Mouse (Mus musculus) intestine, embryonic 15.5 days (tissue): ENCODE results near the gene Sema3f. TPM values are rescaled to one million over a fixed set of nuclear protein-coding genes. Genes with fewer than 3 reads are reported as not detected.
A peak's percentile ranks its signal among the peaks of the same experiment; 100 is the strongest.

Source experiments
- ATAC-seq: fragments of 200-750 bp; cut with Nextera tagmentation; 2 replicates; pipeline ENCODE4 v1.8.0; 2017; ENCODE audit warnings: moderate TSS enrichment, moderate library complexity
- H3K27ac ChIP-seq: fragments of 300-500 bp; sonication (generic); 2 replicates; pipeline ENCODE4 v1.5.1; 2015; ENCODE audit warnings: mild to moderate bottlenecking, inconsistent platforms
- H3K27me3 ChIP-seq: fragments of 300-500 bp; sonication (generic); replicated peaks from 2 replicates; pipeline ENCODE4 v1.6.1; 2015; ENCODE audit warnings: inconsistent platforms
- H3K36me3 ChIP-seq: fragments of 300-500 bp; sonication (generic); 2 replicates; pipeline ENCODE4 v1.6.1; 2015; ENCODE audit warnings: inconsistent platforms
- H3K4me1 ChIP-seq: fragments of 300-500 bp; sonication (generic); replicated peaks from 2 replicates; pipeline ENCODE4 v1.6.1; 2015; ENCODE audit warnings: inconsistent platforms
- H3K4me2 ChIP-seq: fragments of 300-500 bp; sonication (generic); replicated peaks from 2 replicates; pipeline ENCODE4 v1.6.1; 2015; ENCODE audit warnings: mild to moderate bottlenecking, inconsistent platforms
- H3K4me3 ChIP-seq: fragments of 300-500 bp; sonication (generic); replicated peaks from 2 replicates; pipeline ENCODE4 v1.5.1; 2015; ENCODE audit warnings: inconsistent platforms
- H3K9ac ChIP-seq: fragments of 300-500 bp; sonication (generic); 2 replicates; pipeline ENCODE4 v1.6.1; 2015; ENCODE audit warnings: inconsistent platforms
- H3K9me3 ChIP-seq: fragments of 300-500 bp; sonication (generic); 2 replicates; pipeline ENCODE4 v1.6.1; 2016; ENCODE audit warnings: inconsistent platforms
- WGBS: fragments of 180-500 bp; shearing (Covaris S2); methylation state at CpG from one replicate; pipeline ENCODE4 v1.1.7; 2015; 5-methylcytosine and 5-hydroxymethylcytosine counted together
- polyA plus RNA-seq: library from polyadenylated mRNA; unstranded; fragments of >200 nt; fragmentation: Nextera tagmentation; extraction: Ambion mirVana; gene quantifications from 2 replicates; pipeline ENCODE4 v1.2.1, GENCODE M21; 2015

Gene Sema3f
- polyA plus RNA-seq, 1 experiment from 2014 or later: 8.9 TPM

DNA sequence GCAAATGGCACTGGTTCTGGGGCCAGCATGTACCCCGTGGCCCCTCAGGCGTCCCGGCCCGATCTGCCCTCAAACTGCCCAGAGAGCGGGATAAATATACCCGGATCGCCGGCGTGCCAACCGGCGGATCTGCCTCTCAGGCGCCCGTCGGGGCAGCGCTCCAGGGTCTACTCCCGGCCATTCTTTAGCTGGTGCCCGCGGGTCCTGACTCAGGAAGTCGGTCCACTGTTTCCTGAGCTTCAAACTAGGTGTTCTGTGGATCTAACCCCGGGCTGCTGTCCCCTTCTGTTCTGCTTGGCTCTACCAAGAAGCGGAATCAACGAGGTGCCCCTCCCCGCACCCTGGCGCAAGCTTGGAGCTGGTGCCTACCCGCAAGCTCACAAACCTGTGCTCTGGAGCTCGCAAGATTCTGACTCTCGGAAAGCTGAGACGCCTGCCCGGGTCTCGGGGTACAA lies 43.5 kb downstream of the Sema3f start:
- H3K27ac ChIP-seq: no peak overlapping the region
- peak overlapping the region; percentile 43 for H3K4me3 ChIP-seq
- peak overlapping the region; percentile 53 for H3K9ac ChIP-seq
- H3K4me1 ChIP-seq: peaks cover 23% of the 10 kb centered on the region
- WGBS: under 1% methylated on average over 30 of the region's 30 CpGs
- no peaks in the 10 kb centered on the region for H3K36me3 ChIP-seq
- H3K9me3 ChIP-seq: no peaks in the 10 kb centered on the region
- peaks cover 12% of the 10 kb centered on the region for H3K27me3 ChIP-seq
- H3K4me2 ChIP-seq: peak overlapping the region; percentile 97
- peak; percentile 11; the same call in 1 of the 2 replicates for ATAC-seq

DNA sequence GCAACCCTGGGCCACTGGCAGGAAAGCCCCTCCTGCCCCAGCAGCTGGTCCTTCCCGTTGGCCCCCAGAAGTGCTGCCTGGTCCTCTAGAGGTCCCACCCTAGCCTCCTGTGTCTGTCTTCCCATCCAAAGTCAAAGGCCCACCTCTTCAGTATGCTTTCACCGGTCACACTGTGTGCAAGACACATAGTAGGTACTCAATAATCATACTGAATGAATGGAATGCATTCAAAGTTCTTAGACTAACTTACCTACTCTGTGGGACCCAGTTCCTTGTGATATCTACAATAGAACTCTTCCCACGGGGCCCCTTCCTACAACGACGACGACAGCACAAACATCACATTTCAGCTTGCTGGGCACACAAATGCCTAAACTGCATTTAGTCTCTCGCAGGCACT lies 45.0 kb downstream of the Sema3f start:
- peak overlapping the region; percentile 97; the same call in 1 of the 2 replicates for H3K4me2 ChIP-seq
- H3K4me3 ChIP-seq: no peak overlapping the region
- peaks cover 23% of the 10 kb centered on the region for H3K4me1 ChIP-seq
- 81% methylated on average over 7 of the region's 7 CpGs for WGBS
- peaks cover 12% of the 10 kb centered on the region for H3K27me3 ChIP-seq
- H3K36me3 ChIP-seq: no peaks in the 10 kb centered on the region
- no peak overlapping the region for H3K27ac ChIP-seq
- no peak overlapping the region for H3K9ac ChIP-seq
- no peaks in the 10 kb centered on the region for H3K9me3 ChIP-seq
- ATAC-seq: no peak

DNA sequence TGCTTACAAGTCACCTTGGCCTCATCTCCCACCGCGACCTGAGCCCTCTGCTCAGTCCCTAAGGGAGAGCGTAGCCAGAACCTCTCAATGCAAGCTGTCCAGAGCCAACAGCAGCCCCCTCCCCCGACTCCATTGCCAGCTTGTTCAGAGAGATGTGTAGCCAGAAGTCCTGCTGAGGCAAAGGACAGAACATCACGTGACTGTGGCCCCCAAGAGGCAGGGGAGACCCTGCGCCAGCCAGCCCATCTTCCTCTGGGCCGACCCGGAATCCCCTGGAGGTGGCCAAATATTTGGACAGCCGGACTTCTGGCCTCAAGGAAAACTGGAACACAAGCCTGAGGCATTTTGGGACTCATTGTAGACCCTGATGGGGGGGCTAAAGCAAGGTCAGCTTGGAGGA lies 46.8 kb downstream of the Sema3f start:
- Histone ChIP-seq H3K4me3 (no peak overlapping the region), H3K4me2 (no peak overlapping the region), H3K36me3 (no peaks in the 10 kb centered on the region), H3K9me3 (no peaks in the 10 kb centered on the region), H3K27me3 (peaks cover 12% of the 10 kb centered on the region), H3K27ac (no peak overlapping the region), H3K9ac (no peak overlapping the region), H3K4me1 (peaks cover 21% of the 10 kb centered on the region)
- 62% methylated on average over 9 of the region's 9 CpGs for WGBS
- no peak for ATAC-seq

DNA sequence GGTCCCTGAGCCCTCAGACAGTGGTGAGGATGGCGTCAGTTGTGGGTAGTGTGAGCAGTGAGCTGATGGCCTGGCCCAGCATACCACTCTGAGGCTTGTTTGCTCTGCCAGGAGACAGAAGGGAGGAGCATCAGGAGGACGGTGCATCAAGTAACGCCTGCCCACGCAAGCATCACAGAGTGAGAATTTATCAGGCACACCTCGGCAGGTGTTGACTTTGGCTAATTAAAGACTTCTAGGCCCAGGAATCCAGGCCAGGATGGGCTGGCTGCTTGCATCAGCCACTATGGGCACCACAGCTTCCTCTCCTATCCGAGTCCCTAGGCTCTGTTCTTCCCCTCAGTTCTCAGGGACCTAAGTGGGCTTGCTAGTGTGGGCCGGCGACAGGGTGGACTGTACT lies 47.9 kb downstream of the Sema3f start:
- Histone ChIP-seq H3K27ac (no peak overlapping the region), H3K9ac (no peak overlapping the region), H3K4me3 (no peak overlapping the region), H3K27me3 (peaks cover 8% of the 10 kb centered on the region), H3K9me3 (no peaks in the 10 kb centered on the region), H3K36me3 (no peaks in the 10 kb centered on the region), H3K4me2 (no peak overlapping the region), H3K4me1 (peaks cover 11% of the 10 kb centered on the region)
- WGBS: 73% methylated on average over 8 of the region's 8 CpGs
- no peak for ATAC-seq

DNA sequence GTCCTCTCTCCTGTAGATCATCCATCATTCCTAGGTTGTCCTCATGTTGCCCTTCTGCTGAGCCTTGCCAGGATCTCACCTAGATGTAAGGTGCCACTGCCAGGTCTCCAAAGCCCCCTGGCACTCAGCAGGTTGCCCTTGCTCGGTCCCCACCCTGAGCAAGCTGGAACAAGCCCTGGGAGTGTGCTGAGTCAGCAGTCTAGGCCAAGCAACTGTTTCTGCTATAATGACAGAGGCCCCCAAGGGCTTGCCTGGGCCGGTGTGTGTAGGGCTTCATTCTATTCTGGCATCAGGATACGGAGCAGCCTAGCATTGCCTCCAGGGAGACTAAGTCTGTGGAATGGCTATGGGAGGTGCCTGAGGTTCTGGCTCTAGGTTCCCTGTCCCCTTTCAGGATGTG lies 49.5 kb downstream of the Sema3f start:
- Histone ChIP-seq H3K4me1 (no peaks in the 10 kb centered on the region), H3K27me3 (no peaks in the 10 kb centered on the region; the same call in 1 of the 2 replicates), H3K36me3 (no peaks in the 10 kb centered on the region), H3K27ac (no peak overlapping the region), H3K4me2 (no peak overlapping the region), H3K9ac (no peak overlapping the region), H3K9me3 (no peaks in the 10 kb centered on the region), H3K4me3 (no peak overlapping the region)
- no peak for ATAC-seq
- 69% methylated on average over 3 of the region's 3 CpGs for WGBS

DNA sequence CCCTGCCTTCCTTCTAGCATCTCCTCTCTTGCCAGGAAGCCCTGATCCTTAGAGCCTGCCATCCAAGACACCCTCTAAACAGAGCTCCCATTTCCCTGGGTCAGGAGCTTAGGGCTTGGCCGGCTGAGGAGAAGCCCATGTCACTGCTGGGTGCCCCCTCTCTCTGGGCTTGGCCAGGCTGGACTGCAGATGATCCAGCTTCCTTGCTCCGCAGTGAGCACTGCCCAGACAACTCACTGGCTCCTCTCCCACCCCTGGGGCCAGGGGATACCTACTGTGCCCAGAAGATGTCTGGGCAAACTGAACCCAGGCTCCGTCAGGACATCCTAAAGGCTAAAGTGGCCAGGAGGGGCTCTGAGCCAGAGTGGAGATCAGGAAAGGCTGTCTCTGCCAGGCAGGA lies 50.3 kb downstream of the Sema3f start:
- WGBS: 85% methylated on average over 3 of the region's 3 CpGs
- no peak overlapping the region for H3K4me2 ChIP-seq
- H3K9me3 ChIP-seq: no peaks in the 10 kb centered on the region
- no peak for ATAC-seq
- H3K4me3 ChIP-seq: no peak overlapping the region
- H3K36me3 ChIP-seq: no peaks in the 10 kb centered on the region
- 0 out of 2 replicates have a peak, but pooled peaks cover 2% of the 10 kb centered on the region for H3K4me1 ChIP-seq
- H3K9ac ChIP-seq: no peak overlapping the region
- no peak overlapping the region for H3K27ac ChIP-seq
- no peaks in the 10 kb centered on the region for H3K27me3 ChIP-seq

DNA sequence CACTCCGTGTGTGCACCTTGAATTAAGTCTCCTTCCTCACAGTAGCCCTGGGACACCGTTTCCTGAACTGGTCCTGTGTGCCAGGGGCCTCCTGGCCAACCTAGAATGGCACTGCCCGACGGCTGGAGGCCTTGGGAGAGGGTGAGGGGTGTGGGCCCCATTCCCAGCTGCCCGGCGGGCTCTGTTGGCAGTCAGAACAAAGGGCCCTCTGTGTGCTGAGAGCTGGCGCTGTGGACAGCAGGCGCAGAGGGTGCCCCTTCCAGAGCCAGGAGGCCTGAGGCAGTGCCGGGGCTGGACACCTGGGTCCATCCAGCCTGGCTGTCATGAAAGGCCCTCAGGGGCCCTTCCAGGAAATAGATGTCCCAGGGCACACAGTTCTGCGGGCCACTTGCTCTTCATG lies 50.7 kb downstream of the Sema3f start:
- Histone ChIP-seq H3K9me3 (no peaks in the 10 kb centered on the region), H3K4me1 (0 out of 2 replicates have a peak, but pooled peaks cover 2% of the 10 kb centered on the region), H3K4me2 (no peak overlapping the region), H3K4me3 (no peak overlapping the region), H3K36me3 (no peaks in the 10 kb centered on the region), H3K27ac (no peak overlapping the region), H3K9ac (no peak overlapping the region), H3K27me3 (no peaks in the 10 kb centered on the region)
- ATAC-seq: peak; percentile 31; the same call in 1 of the 2 replicates
- 75% methylated on average over 10 of the region's 10 CpGs for WGBS

DNA sequence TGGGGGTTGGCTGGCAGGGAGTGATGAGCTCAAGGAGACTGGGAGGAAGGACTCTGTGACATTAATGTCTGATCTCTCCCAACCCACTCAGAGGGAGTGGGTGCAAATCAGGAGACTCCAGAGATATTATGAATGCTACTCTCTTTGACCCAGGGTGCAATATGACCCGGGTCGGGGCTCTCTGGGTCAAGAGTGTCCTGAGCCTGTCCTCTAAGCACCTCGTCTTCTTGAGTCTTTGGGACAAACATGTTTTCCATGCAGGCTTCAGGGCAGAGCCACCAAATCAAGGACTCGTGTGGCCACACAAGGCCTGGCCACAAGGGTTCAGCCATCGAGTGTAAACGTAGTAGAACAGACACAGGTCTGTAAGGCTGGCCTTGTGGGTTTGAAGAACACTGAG lies 52.2 kb downstream of the Sema3f start:
- no peak for ATAC-seq
- Histone ChIP-seq H3K9me3 (no peaks in the 10 kb centered on the region), H3K27ac (no peak overlapping the region), H3K4me2 (no peak overlapping the region), H3K9ac (no peak overlapping the region), H3K36me3 (no peaks in the 10 kb centered on the region), H3K27me3 (no peaks in the 10 kb centered on the region), H3K4me1 (peaks cover 2% of the 10 kb centered on the region; the same call in 1 of the 2 replicates), H3K4me3 (no peak overlapping the region)
- WGBS: 92% methylated on average over 6 of the region's 6 CpGs

DNA sequence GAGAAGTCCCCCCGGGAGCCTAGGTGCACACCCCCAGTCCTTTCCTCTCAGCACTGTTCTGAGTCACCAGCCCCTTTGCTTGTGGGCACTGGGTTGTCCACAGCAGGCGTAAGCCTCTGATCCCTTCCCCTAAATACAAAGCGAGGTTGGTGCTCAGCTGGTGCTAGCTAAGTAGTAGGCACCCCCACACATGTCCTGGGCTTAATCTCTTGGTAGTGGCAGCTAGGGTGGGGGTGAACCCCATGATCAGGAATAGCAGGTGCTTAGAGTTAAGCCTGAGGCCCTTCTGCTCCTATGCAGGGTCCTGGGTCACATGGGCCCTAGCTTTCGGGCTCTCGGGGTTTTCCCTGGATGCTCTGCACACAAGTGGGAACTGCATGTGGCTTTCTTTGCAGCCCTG lies 53.1 kb downstream of the Sema3f start:
- no peaks in the 10 kb centered on the region for H3K9me3 ChIP-seq
- no peak overlapping the region for H3K4me2 ChIP-seq
- no peak overlapping the region for H3K9ac ChIP-seq
- peaks cover 2% of the 10 kb centered on the region; the same call in 1 of the 2 replicates for H3K4me1 ChIP-seq
- no peaks in the 10 kb centered on the region for H3K36me3 ChIP-seq
- H3K4me3 ChIP-seq: no peak overlapping the region
- no peak for ATAC-seq
- H3K27me3 ChIP-seq: no peaks in the 10 kb centered on the region
- H3K27ac ChIP-seq: no peak overlapping the region
- 86% methylated on average over 5 of the region's 5 CpGs for WGBS

DNA sequence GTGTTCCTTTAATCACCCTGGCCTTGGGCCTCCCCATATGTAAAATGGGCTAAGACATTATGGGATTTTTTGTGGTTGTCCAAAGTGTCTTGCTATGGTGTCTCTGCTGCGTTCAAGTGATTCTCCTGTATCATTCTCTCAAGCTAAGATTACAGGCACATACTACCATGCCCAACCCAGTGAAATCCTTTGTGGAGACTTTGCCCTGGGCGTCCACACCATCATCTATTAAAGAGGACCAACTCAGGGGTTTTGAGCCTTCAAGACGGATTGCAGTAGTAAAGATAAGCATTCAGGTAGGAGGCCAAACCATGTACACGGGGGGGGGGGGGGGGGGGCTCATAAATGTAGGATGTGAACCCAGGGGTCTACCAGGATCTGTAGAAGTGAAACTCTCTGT lies 55.7 kb downstream of the Sema3f start:
- no peak overlapping the region for H3K9ac ChIP-seq
- no peak overlapping the region for H3K4me2 ChIP-seq
- no peaks in the 10 kb centered on the region for H3K36me3 ChIP-seq
- H3K4me3 ChIP-seq: no peak overlapping the region
- H3K9me3 ChIP-seq: no peaks in the 10 kb centered on the region
- no peak overlapping the region for H3K27ac ChIP-seq
- peaks cover 4% of the 10 kb centered on the region for H3K4me1 ChIP-seq
- peak; percentile 55 for ATAC-seq
- WGBS: 60% methylated on average over 4 of the region's 4 CpGs
- no peaks in the 10 kb centered on the region for H3K27me3 ChIP-seq

DNA sequence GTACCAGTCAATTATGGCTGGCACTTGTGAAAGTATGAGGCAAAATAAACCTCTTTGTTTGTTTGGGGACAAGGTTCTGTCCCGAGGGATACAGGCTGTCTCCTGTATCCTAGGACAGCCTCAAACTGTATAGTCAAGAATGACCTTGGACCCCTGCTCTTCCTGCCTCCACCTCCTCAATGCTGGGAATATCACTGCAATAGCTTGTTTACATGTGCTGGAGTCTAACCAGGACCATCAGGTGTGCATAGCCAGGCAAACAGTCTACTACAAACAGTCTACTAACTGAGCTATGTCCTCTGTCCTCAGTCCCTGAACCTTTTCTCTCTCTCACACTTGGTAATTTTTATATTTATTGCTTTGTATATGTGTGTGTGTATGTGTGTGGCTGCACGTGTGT lies 56.8 kb downstream of the Sema3f start:
- WGBS: 62% methylated on average over 2 of the region's 2 CpGs
- Histone ChIP-seq H3K4me3 (no peak overlapping the region), H3K36me3 (no peaks in the 10 kb centered on the region), H3K27me3 (no peaks in the 10 kb centered on the region), H3K9me3 (no peaks in the 10 kb centered on the region), H3K4me2 (no peak overlapping the region), H3K9ac (no peak overlapping the region), H3K4me1 (peaks cover 4% of the 10 kb centered on the region), H3K27ac (no peak overlapping the region)
- no peak for ATAC-seq

DNA sequence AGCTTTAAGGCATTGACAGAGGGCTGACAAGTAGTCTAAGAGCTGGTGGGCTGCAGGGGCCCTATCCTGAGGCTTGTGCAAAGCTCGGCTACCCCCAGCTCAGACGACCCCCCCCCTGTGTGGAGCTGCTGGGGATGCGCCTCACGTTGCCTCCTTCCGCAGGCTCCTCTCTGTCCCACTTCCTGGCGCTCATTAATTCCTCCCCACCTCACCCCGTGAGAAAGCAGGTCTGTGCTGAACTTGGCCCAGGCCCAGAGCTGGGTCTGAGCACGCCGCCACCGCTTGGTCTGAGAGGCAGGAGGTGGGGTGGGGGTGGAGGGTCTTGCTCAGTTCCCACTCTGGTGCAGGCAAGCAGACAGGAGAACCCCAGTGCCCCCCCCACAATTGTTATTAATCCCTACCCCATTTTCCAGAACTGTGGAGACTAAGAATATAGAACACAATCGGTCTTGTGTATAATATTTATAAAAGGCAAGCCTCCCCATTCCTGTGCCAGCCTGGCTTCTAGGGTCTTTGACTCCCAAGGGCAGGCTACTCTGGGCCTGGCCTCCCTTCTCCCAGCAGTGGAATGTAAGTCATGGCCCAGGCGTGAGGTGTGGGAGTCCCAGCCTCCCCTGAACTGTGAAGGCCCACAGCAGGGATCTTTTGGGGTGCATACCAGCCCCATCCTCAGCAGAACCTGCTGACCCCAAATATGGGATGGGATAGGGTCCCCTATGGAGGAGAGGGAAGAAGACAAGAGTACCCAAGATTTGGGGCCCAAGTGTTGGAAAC lies 59.4 kb downstream of the Sema3f start:
- no peaks in the 10 kb centered on the region for H3K27me3 ChIP-seq
- H3K4me3 ChIP-seq: no peak overlapping the region
- WGBS: 28% methylated on average over 12 of the region's 12 CpGs
- no peak overlapping the region for H3K9ac ChIP-seq
- no peak overlapping the region for H3K27ac ChIP-seq
- no peaks in the 10 kb centered on the region for H3K36me3 ChIP-seq
- peaks cover 4% of the 10 kb centered on the region for H3K4me1 ChIP-seq
- H3K9me3 ChIP-seq: no peaks in the 10 kb centered on the region
- no peak for ATAC-seq
- no peak overlapping the region for H3K4me2 ChIP-seq

DNA sequence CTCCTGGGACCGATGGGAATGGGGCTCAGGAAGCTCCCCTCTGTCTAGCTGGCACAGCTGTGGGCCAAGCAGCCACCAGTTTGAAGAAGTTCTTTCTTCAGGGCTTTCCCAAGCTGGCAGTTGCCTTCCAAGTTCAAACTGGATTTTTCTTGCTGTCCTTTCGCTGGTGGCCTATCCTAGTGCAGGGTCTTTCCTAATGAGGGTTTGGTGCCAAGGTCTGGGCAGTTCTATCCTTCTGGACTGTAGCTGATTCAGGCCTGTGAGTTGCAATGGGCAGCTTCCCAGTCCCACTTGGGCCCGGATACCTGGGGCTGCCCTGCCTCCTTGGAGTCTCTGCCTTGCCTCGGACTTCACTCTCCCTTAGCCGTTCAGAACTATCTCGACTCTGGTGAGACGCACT lies 60.0 kb downstream of the Sema3f start:
- no peak for ATAC-seq
- H3K36me3 ChIP-seq: no peaks in the 10 kb centered on the region
- H3K9me3 ChIP-seq: no peaks in the 10 kb centered on the region
- WGBS: 73% methylated on average over 7 of the region's 7 CpGs
- H3K4me2 ChIP-seq: no peak overlapping the region
- H3K4me1 ChIP-seq: peaks cover 3% of the 10 kb centered on the region
- no peaks in the 10 kb centered on the region for H3K27me3 ChIP-seq
- H3K9ac ChIP-seq: no peak overlapping the region
- H3K27ac ChIP-seq: no peak overlapping the region
- no peak overlapping the region for H3K4me3 ChIP-seq
